Mouse (Mus musculus) CH12.LX (cell line): Measurements from ENCODE around the gene Musk. TPM values are rescaled to one million over a fixed set of nuclear protein-coding genes. Genes with fewer than 3 reads are reported as not detected.

Experiments used
- DNase-seq: peaks from one replicate; pipeline ENCODE4 v3.0.0-alpha.2; 2013; ENCODE audit errors: extremely low read depth
- H3K27ac ChIP-seq: 2 replicates; pipeline ENCODE4 v1.5.1; 2012; ENCODE audit warnings: low read depth, mild to moderate bottlenecking, control low read depth, moderate library complexity; ENCODE audit not compliant: insufficient read depth
- H3K27me3 ChIP-seq: replicated peaks from 2 replicates; pipeline ENCODE3; 2012; ENCODE audit warnings: inconsistent platforms
- H3K36me3 ChIP-seq, 2 experiments: replicated peaks in 1 of 2; 2 replicates each; pipeline versions ENCODE3 to v1.6.1; 2012; ENCODE audit warnings: inconsistent platforms in 1 of 2, low read length in 1 of 2, mild to moderate bottlenecking in 1 of 2, mixed read lengths in 1 of 2, moderate library complexity in 1 of 2; ENCODE audit not compliant: control insufficient read depth in 1 of 2, insufficient read depth in 1 of 2
- H3K4me1 ChIP-seq, 2 experiments: 2 replicates each; pipeline ENCODE4 v1.6.1; 2012; ENCODE audit warnings: inconsistent platforms in 1 of 2, moderate library complexity in 1 of 2; ENCODE audit not compliant: insufficient read depth in 2 of 2, control insufficient read depth in 1 of 2
- H3K4me2 ChIP-seq: 2 replicates; pipeline ENCODE4 v1.6.1; 2012; ENCODE audit warnings: low read depth, mild to moderate bottlenecking, control low read depth; ENCODE audit not compliant: poor library complexity, insufficient read depth, severe bottlenecking
- H3K4me3 ChIP-seq, 3 experiments: fragments of 150-350 bp in 1 of 3; sonication (generic) in 1 of 3; replicated peaks in 1 of 3; 2 replicates each; pipeline versions ENCODE3 to v1.5.1; 2011 to 2012; ENCODE audit warnings: low read depth in 2 of 3, low read length in 2 of 3, mild to moderate bottlenecking in 2 of 3, moderate library complexity in 2 of 3, control low read depth in 1 of 3, improper control_type of control experiment in 1 of 3, inconsistent platforms in 1 of 3, mixed read lengths in 1 of 3; ENCODE audit not compliant: poor library complexity in 1 of 3
- H3K79me2 ChIP-seq: replicated peaks from 2 replicates; pipeline ENCODE4 v1.6.1; 2012; ENCODE audit warnings: mild to moderate bottlenecking, moderate library complexity; ENCODE audit not compliant: control insufficient read depth, poor library complexity, insufficient read depth, severe bottlenecking; ENCODE audit errors: extremely low read depth
- H3K9ac ChIP-seq: 2 replicates; pipeline ENCODE4 v1.6.1; 2012; ENCODE audit warnings: low read depth, mild to moderate bottlenecking, control low read depth, moderate library complexity; ENCODE audit not compliant: insufficient read depth
- H3K9me3 ChIP-seq: replicated peaks from 2 replicates; pipeline ENCODE3; 2012; ENCODE audit warnings: low read length, inconsistent platforms, mixed read lengths
- CHD1 ChIP-seq: IDR thresholded peaks from 2 replicates; pipeline ENCODE4 v1.6.1; 2012; ENCODE audit warnings: low read depth, low read length, improper control_type of control experiment, inconsistent platforms
- ETS1 ChIP-seq: conservative IDR thresholded peaks from 2 replicates; pipeline ENCODE4 v1.6.1; 2012; ENCODE audit warnings: low read depth, mild to moderate bottlenecking, inconsistent platforms, low read length, improper control_type of control experiment, moderate library complexity
- GABPA ChIP-seq: IDR thresholded peaks from 2 replicates; pipeline ENCODE4 v1.6.1; 2012; ENCODE audit warnings: low read depth, low read length, improper control_type of control experiment, inconsistent platforms; ENCODE audit not compliant: insufficient replicate concordance
- MAFK ChIP-seq: IDR thresholded peaks from 2 replicates; pipeline ENCODE4 v1.6.1; 2011; ENCODE audit warnings: low read length, improper control_type of control experiment; ENCODE audit not compliant: insufficient replicate concordance
- MAX ChIP-seq: IDR thresholded peaks from 2 replicates; pipeline ENCODE4 v1.6.1; 2011; ENCODE audit warnings: low read length, improper control_type of control experiment
- MEF2A ChIP-seq: IDR thresholded peaks from 2 replicates; pipeline ENCODE4 v1.6.1; 2014; ENCODE audit warnings: low read depth, mild to moderate bottlenecking, inconsistent platforms, low read length, improper control_type of control experiment, borderline replicate concordance
- MYC ChIP-seq: IDR thresholded peaks from 2 replicates; pipeline ENCODE4 v1.6.1; 2011; ENCODE audit warnings: low read depth, mild to moderate bottlenecking, improper control_type of control experiment, low read length
- POLR2AphosphoS2 ChIP-seq: IDR thresholded peaks from 2 replicates; pipeline ENCODE4 v1.6.1; 2011; ENCODE audit warnings: low read depth, low read length, improper control_type of control experiment
- RAD21 ChIP-seq: IDR thresholded peaks from 2 replicates; pipeline ENCODE4 v1.6.1; 2011; ENCODE audit warnings: low read depth, mild to moderate bottlenecking, low read length, improper control_type of control experiment, moderate library complexity
- RCOR1 ChIP-seq: conservative IDR thresholded peaks from 2 replicates; pipeline ENCODE4 v1.6.1; 2012; ENCODE audit warnings: low read depth, mild to moderate bottlenecking, inconsistent platforms, low read length, improper control_type of control experiment
- SMC3 ChIP-seq: IDR thresholded peaks from 2 replicates; pipeline ENCODE4 v1.6.1; 2011; ENCODE audit warnings: low read depth, low read length, improper control_type of control experiment
- USF2 ChIP-seq: conservative IDR thresholded peaks from 2 replicates; pipeline ENCODE4 v1.6.1; 2011; ENCODE audit warnings: low read depth, low read length, improper control_type of control experiment
- ZC3H11A ChIP-seq: IDR thresholded peaks from 2 replicates; pipeline ENCODE4 v1.6.1; 2012; ENCODE audit warnings: low read depth, mild to moderate bottlenecking, inconsistent platforms, low read length, improper control_type of control experiment
- ZMIZ1 ChIP-seq: IDR thresholded peaks from 2 replicates; pipeline ENCODE4 v1.6.1; 2012; ENCODE audit warnings: low read depth, mild to moderate bottlenecking, inconsistent platforms, low read length, improper control_type of control experiment
- dilution Hi-C: fragments of 300-500 bp; cut with MboI; formaldehyde crosslinking; loops from 2 replicates; pipeline ENCODE4 v1.14.3; 2020; ENCODE audit warnings: low sequenced_read_pairs; ENCODE audit not compliant: extremely low pct_unique_long_range_greater_than_20kb, extremely low pct_ligation_motif_present
- in situ Hi-C: fragments of 300-500 bp; cut with MboI; formaldehyde crosslinking; loops from 3 replicates; pipeline ENCODE4 v1.14.3; 2019; ENCODE audit warnings: low sequenced_read_pairs, low pct_ligation_motif_present, low pct_unique_long_range_greater_than_20kb, mixed read lengths
- polyA plus RNA-seq: library from polyadenylated mRNA; unstranded; fragments of >175 nt; gene quantifications from 2 replicates; pipeline ENCODE4 v1.2.1, GENCODE M21; 2012; ENCODE audit warnings: low read depth; ENCODE audit not compliant: insufficient read length
- total RNA-seq, 2 experiments: library from RNA; depleted of rRNA; stranded (reverse); fragments of 300-350 nt in 1 of 2; fragments of >200 nt in 1 of 2; gene quantifications; 2 replicates each; pipeline ENCODE4 v1.2.3; 2012 to 2014

Gene Musk
- total and polyA plus RNA-seq, 3 experiments, result not detected

DNA sequence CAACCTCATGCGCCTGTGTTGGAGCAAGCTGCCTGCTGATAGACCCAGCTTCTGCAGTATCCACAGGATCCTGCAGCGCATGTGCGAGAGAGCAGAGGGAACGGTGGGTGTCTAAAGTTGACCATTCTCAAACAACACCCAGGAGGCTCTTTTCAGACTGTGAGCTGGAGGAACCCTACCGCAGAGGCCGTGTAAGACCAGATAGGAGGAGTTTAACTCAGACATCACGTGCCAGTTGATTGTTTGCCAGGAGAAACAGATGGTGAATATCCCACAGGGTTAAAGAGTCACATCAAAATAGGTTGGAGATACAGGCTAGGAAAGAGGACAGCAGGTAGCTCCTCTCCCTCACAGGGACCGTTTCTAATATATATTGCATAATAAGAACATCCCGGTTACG, 87.8 kb downstream of the Musk start:
- Histone ChIP-seq H3K4me3 (no peak overlapping the region), H3K36me3 (no peaks in the 10 kb centered on the region), H3K9me3 (no peaks in the 10 kb centered on the region), H3K79me2 (no peaks in the 10 kb centered on the region), H3K4me1 (no peaks in the 10 kb centered on the region), H3K27ac (no peak overlapping the region), H3K27me3 (no peaks in the 10 kb centered on the region), H3K4me2 (no peak overlapping the region), H3K9ac (no peak overlapping the region)
- DNase-seq, result no peak
- in situ Hi-C loops, result no loop called here
- TF ChIP-seq MEF2A (no peak), MAFK (no peak), MYC (no peak), GABPA (no peak), MAX (no peak), ZMIZ1 (no peak), RCOR1 (no peak), ZC3H11A (no peak), RAD21 (no peak), POLR2AphosphoS2 (no peak), ETS1 (no peak)
- dilution Hi-C loops, result no loop called here

DNA sequence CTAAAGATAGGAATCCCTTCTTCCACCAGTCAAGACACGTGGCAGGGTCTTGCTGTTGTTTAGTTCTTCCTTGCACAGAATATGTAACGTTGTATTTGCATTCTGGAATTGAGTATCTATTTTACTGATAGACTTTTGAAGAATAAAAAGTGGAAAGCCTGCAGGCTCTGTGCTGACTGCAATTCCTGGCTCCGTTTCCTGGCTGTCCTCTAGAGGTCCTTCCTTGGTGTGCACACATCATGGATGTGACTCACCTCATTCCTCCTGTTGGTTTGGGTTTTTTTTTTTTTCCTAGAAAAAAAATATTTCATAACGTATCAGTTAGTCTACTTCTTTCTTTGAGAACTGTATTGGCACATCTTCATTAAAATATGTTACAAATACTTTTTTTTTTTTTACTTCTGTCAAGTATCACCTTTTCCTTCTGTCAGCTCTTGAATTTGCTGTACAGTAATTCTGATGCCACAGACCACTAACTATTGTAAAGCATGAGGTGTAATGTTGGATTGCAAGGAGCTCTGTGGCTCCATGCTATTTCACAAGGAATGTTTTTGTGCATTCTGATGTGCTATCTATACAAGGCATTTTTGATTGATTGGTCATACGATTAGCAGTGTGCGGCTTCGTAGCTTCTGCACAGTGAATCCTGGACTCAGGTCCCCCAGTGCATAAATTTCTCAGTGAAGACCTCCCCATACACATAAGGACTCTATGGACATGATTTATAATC, 88.5 kb downstream of the Musk start:
- dilution Hi-C loops (no loop called here), in situ Hi-C loops (no loop called here)
- no peak overlapping the region for H3K27ac ChIP-seq
- H3K9ac ChIP-seq, result no peak overlapping the region
- no peak overlapping the region for H3K4me2 ChIP-seq
- DNase-seq, result no peak
- H3K36me3 ChIP-seq, result no peaks in the 10 kb centered on the region
- TF ChIP-seq USF2, result no peak
- TF ChIP-seq SMC3, result no peak
- no peak for TF ChIP-seq CHD1
- no peaks in the 10 kb centered on the region for H3K79me2 ChIP-seq
- no peaks in the 10 kb centered on the region for H3K9me3 ChIP-seq
- no peaks in the 10 kb centered on the region for H3K4me1 ChIP-seq
- no peaks in the 10 kb centered on the region for H3K27me3 ChIP-seq
- no peak overlapping the region for H3K4me3 ChIP-seq
